Mouse (Mus musculus) erythroblast, adult 5-6 weeks (primary cell): ENCODE results near the gene Ap1b1. TPM values are rescaled to one million over a fixed set of nuclear protein-coding genes. Genes with fewer than 3 reads are reported as not detected.

Experiments used
- ATAC-seq: replicated peaks from 2 replicates; pipeline ENCODE4 v1.8.0; 2016; ENCODE audit warnings: moderate number of reproducible peaks, mild to moderate bottlenecking, moderate TSS enrichment, inconsistent platforms; ENCODE audit not compliant: poor library complexity, low FRiP score, severe bottlenecking
- total RNA-seq, 2 experiments: library from RNA; stranded (forward) in 1 of 2; stranded (reverse) in 1 of 2; fragments of 150-400 nt in 1 of 2; fragments of 200-764, 138-1000 nt in 1 of 2; gene quantifications; 2 replicates each; pipeline versions ENCODE4 v1.2.3 to v1.2.4; 2015 to 2017; ENCODE audit warnings: low replicate concordance in 2 of 2

Gene Ap1b1
- total RNA-seq, 2 experiments from 2014 or later, result 20.4 to 53.6 TPM

GRCm38 (mm10) chr11:5025108-5025507 lies 38.5 kb downstream of the Ap1b1 start:
- ATAC-seq, result no peak

- ATAC-seq, result no peak
Observed at GRCm38 (mm10) chr11:5028228-5028627, 41.6 kb downstream of the Ap1b1 start.

GRCm38 (mm10) chr11:5032706-5033105 lies 46.1 kb downstream of the Ap1b1 start:
- ATAC-seq, result no peak

- ATAC-seq, result 0 out of 2 replicates have a peak, but pooled peaks have one; percentile 35
Observed at GRCm38 (mm10) chr11:5033136-5033535, 46.5 kb downstream of the Ap1b1 start.

GRCm38 (mm10) chr11:5035421-5035820 lies 48.8 kb downstream of the Ap1b1 start:
- no peak for ATAC-seq

- ATAC-seq, result no peak
Observed at GRCm38 (mm10) chr11:5037146-5037854, 50.7 kb downstream of the Ap1b1 start.

GRCm38 (mm10) chr11:5040585-5040984 lies 54.0 kb downstream of the Ap1b1 start:
- no peak for ATAC-seq

GRCm38 (mm10) chr11:5041144-5041780 lies 54.6 kb downstream of the Ap1b1 start:
- ATAC-seq, result no peak

GRCm38 (mm10) chr11:5042645-5043381 lies 56.2 kb downstream of the Ap1b1 start:
- ATAC-seq, result no peak

- ATAC-seq, result no peak
Observed at GRCm38 (mm10) chr11:5046321-5046926, 59.8 kb downstream of the Ap1b1 start.

GRCm38 (mm10) chr11:5051629-5052028 lies 65.0 kb downstream of the Ap1b1 start:
- ATAC-seq, result no peak

GRCm38 (mm10) chr11:5052200-5052854 lies 65.7 kb downstream of the Ap1b1 start:
- ATAC-seq, result no peak

- ATAC-seq, result no peak
Observed at GRCm38 (mm10) chr11:5054151-5054550, 67.5 kb downstream of the Ap1b1 start.

GRCm38 (mm10) chr11:5054874-5055273 lies 68.2 kb downstream of the Ap1b1 start:
- no peak for ATAC-seq

GRCm38 (mm10) chr11:5055945-5056938 lies 69.6 kb downstream of the Ap1b1 start:
- no peak for ATAC-seq

GRCm38 (mm10) chr11:5057064-5057463 lies 70.4 kb downstream of the Ap1b1 start:
- ATAC-seq, result no peak

GRCm38 (mm10) chr11:5057541-5057855 lies 70.9 kb downstream of the Ap1b1 start:
- no peak for ATAC-seq

GRCm38 (mm10) chr11:5057856-5058641 lies 71.4 kb downstream of the Ap1b1 start, which contains the start of gene Rasl10a:
Gene Rasl10a (plus strand): TSS chr11:5058128.
- no peak for ATAC-seq
